Mouse (Mus musculus) heart, adult 2 months (tissue): ENCODE results near the gene Egfl8.

Source experiments
- CTCF ChIP-seq: fragments of 200-600 bp; IDR thresholded peaks from 2 replicates; pipeline ENCODE4 v1.8.1; 2022; ENCODE audit warnings: antibody characterized with exemption, mild to moderate bottlenecking, moderate library complexity
- EP300 ChIP-seq: fragments of 200-500 bp; IDR thresholded peaks from 2 replicates; pipeline ENCODE4 v1.6.1; 2011; ENCODE audit warnings: low read depth, low read length, control low read depth; ENCODE audit not compliant: insufficient read depth
- POLR2A ChIP-seq: fragments of 200-500 bp; IDR thresholded peaks from 2 replicates; pipeline ENCODE4 v1.6.1; 2011; ENCODE audit warnings: mild to moderate bottlenecking, low read depth, low read length, control low read depth; ENCODE audit not compliant: insufficient read depth

DNA sequence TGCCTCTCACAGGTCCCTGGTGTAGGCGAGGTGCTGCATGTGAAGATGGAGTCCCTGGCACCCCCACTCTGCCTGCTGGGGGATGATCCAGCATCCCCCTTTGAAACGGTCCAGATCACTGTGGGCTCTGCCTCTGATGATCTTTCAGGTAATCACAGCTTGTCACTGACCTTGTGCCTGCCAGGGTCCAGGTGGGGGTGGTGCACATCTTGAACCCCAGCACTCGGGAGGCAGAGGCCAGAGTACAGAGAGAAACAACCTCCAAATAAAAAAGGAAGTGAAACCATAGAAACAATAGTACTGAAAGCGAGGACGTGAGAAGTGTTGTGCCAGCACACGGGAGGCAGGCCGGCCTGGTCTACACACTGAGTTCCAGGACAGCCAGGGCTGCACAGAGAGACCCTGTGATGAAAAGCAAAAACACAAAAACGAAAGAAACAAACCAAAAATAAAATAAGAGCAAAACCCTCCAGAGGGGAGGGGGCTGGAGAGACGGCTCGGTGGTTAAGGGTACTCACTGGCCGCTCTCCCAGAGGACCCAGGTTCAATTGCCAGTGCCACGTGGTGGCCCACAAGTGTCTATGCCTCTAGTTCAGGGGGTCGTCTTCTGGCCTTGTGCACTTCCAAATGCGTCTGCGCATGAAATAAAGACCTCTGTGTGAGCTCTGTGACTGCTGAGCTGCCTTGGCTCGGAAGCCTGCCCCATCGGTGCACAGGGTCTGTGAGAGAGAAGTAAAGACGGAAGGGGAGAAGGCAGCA is 33.5 kb upstream of the Egfl8 start:
- TF ChIP-seq POLR2A (no peak), CTCF (no peak), EP300 (no peak)
